Comparison of ENCODE assay signal across 1 mouse cellular context in the genomic region with DNA sequence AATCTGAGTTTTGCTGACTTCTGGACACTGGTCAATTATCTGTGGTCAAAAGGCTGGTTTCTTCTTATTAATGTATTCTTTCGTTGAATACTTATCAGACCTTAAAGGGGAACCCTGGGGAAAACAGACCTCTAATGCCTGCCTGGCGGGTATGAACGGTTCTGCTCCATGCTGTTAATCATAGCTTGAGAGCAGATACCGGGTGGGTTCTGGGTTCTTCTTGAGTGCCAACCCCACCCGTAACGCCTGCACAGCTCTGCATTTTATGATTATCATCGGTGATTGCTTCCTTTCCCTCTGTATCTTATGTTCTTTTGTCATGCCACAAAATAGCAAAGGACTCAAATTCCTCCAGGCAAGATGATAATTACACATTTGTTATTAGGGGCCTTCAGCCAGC.
TF ChIP-seq lines count a peak whose summit lies in the region.

No protein-coding gene starts in this region.

TF ChIP-seq in MEL, 35 proteins besides CTCF, POLR2A, EP300 and RAD21 (continued from another document):
- TF ChIP-seq ELF1 (IDR thresholded peaks at IDR 0.05; ENCODE audit: low read depth, low read length), result no peak
- TF ChIP-seq SIN3A (IDR thresholded peaks at IDR 0.05; ENCODE audit: low read length), result peak; percentile 44; the same call in 1 of the 2 replicates
- TF ChIP-seq POLR2AphosphoS5 (IDR thresholded peaks at IDR 0.05; ENCODE audit: borderline replicate concordance, low read depth, low read length), result no peak
- TF ChIP-seq POLR2AphosphoS2 (IDR thresholded peaks at IDR 0.05; ENCODE audit: low read length), result no peak
- no peak for TF ChIP-seq KAT2A (conservative IDR thresholded peaks at IDR 0.05; ENCODE audit: low read depth, low read length)
- TF ChIP-seq NELFE (IDR thresholded peaks at IDR 0.05; ENCODE audit: low read depth, low read length), result no peak
- no peak for TF ChIP-seq UBTF (IDR thresholded peaks at IDR 0.05; ENCODE audit: borderline replicate concordance, insufficient read depth, low read depth, low read length)
- no peak for TF ChIP-seq ZNF384 (IDR thresholded peaks at IDR 0.05; ENCODE audit: low read depth, low read length)
- no peak for TF ChIP-seq CHD1 (IDR thresholded peaks at IDR 0.05; ENCODE audit: low read depth, low read length)
- no peak for TF ChIP-seq ZMIZ1 (IDR thresholded peaks at IDR 0.05; ENCODE audit: low read depth, low read length)
- TF ChIP-seq ZC3H11A (IDR thresholded peaks at IDR 0.05; ENCODE audit: low read depth, low read length), result no peak
- peak; percentile 74 for TF ChIP-seq MYB (IDR thresholded peaks at IDR 0.05; ENCODE audit: low read depth, low read length)
- TF ChIP-seq GABPA (IDR thresholded peaks at IDR 0.05; ENCODE audit: low read depth, low read length), result no peak
- TF ChIP-seq USF2 (IDR thresholded peaks at IDR 0.05; ENCODE audit: borderline replicate concordance in 1 of 2, insufficient read depth in 1 of 2, low read depth in 1 of 2, low read length in 2 of 2), result no peak
- TF ChIP-seq CHD2 (IDR thresholded peaks at IDR 0.05; ENCODE audit: low read length), result no peak
- no peak for TF ChIP-seq MAFK (IDR thresholded peaks at IDR 0.05; ENCODE audit: borderline replicate concordance, low read depth, low read length)
- TF ChIP-seq ETS1 (IDR thresholded peaks at IDR 0.05; ENCODE audit: low read depth, low read length), result peak; percentile 54
- 0 out of 2 replicates have a peak, but pooled peaks have one; percentile 23 for TF ChIP-seq BHLHE40 (IDR thresholded peaks at IDR 0.05; ENCODE audit: borderline replicate concordance, low read depth, low read length)
- TF ChIP-seq SMC3 (IDR thresholded peaks at IDR 0.05; ENCODE audit: low read depth, low read length), result no peak
- no peak for TF ChIP-seq NRF1 (IDR thresholded peaks at IDR 0.05; ENCODE audit: insufficient read depth, low read depth, low read length, poor library complexity, severe bottlenecking)
- no peak for TF ChIP-seq MAX (IDR thresholded peaks at IDR 0.05; ENCODE audit: low read length)
- no peak for TF ChIP-seq TAL1 (IDR thresholded peaks at IDR 0.05; ENCODE audit: low read length)
- no peak for TF ChIP-seq ZKSCAN1 (IDR thresholded peaks at IDR 0.05; ENCODE audit: low read depth, low read length)
- TF ChIP-seq TCF12 (IDR thresholded peaks at IDR 0.05; ENCODE audit: low read depth, low read length), result peak; percentile 58
